Mouse (Mus musculus): Measurements from ENCODE around the gene Sub1. TPM values are rescaled to one million over a fixed set of nuclear protein-coding genes. Genes with fewer than 3 reads are reported as not detected.

Sub1 gene
- polyA plus RNA-seq, 1 experiment from 2014 or later = 873 TPM

GRCm38 (mm10) chr15:11994006-11994405, 2.8 kb downstream of the Sub1 start:
- Histone ChIP-seq H3K9ac (replicated peaks; ENCODE audit: low read length) (no peak overlapping the region), H3K4me1 (ENCODE audit: control insufficient read depth, insufficient read depth, low read length) (no peaks in the 10 kb centered on the region), H3K36me3 (replicated peaks; ENCODE audit: control insufficient read depth, insufficient read depth, low read depth, low read length) (no peaks in the 10 kb centered on the region), H3K27me3 (ENCODE audit: control insufficient read depth, insufficient read depth, low read length) (no peaks in the 10 kb centered on the region), H3K9me3 (replicated peaks; ENCODE audit: control insufficient read depth, low read length) (no peaks in the 10 kb centered on the region), H3K4me3 (ENCODE audit: low read depth, low read length) (peak overlapping the region; percentile 100), H3K4me2 (ENCODE audit: low read depth, low read length) (peak overlapping the region; percentile 77; the same call in 1 of the 2 replicates), H3K27ac (replicated peaks; ENCODE audit: low read depth, low read length) (no peak overlapping the region)
- WGBS = 81% methylated on average over 2 of the region's 2 CpGs
- no peak for ATAC-seq (replicated peaks; ENCODE audit: insufficient number of reproducible peaks, low FRiP score, low TSS enrichment, low read depth)
- no peak for DNase-seq (ENCODE audit: low spot score)

GRCm38 (mm10) chr15:11991552-11992113, 5.2 kb downstream of the Sub1 start:
- ATAC-seq (replicated peaks; ENCODE audit: insufficient number of reproducible peaks, low FRiP score, low TSS enrichment, low read depth) = no peak
- H3K9ac ChIP-seq (replicated peaks; ENCODE audit: low read length) = no peak overlapping the region
- H3K4me1 ChIP-seq (ENCODE audit: control insufficient read depth, insufficient read depth, low read length) = no peaks in the 10 kb centered on the region
- no peaks in the 10 kb centered on the region for H3K27me3 ChIP-seq (ENCODE audit: control insufficient read depth, insufficient read depth, low read length)
- H3K9me3 ChIP-seq (replicated peaks; ENCODE audit: control insufficient read depth, low read length) = no peaks in the 10 kb centered on the region
- DNase-seq (ENCODE audit: low spot score) = no peak
- H3K4me2 ChIP-seq (ENCODE audit: low read depth, low read length) = no peak overlapping the region
- no peak overlapping the region for H3K4me3 ChIP-seq (ENCODE audit: low read depth, low read length)
- peaks cover under 1% of the 10 kb centered on the region; the same call in 1 of the 2 replicates for H3K36me3 ChIP-seq (replicated peaks; ENCODE audit: control insufficient read depth, insufficient read depth, low read depth, low read length)
- WGBS = 81% methylated on average over 3 of the region's 3 CpGs
- H3K27ac ChIP-seq (replicated peaks; ENCODE audit: low read depth, low read length) = no peak overlapping the region

GRCm38 (mm10) chr15:11988580-11988979, 8.2 kb downstream of the Sub1 start:
- Histone ChIP-seq H3K4me3 (ENCODE audit: low read depth, low read length) (no peak overlapping the region), H3K36me3 (replicated peaks; ENCODE audit: control insufficient read depth, insufficient read depth, low read depth, low read length) (peaks cover 2% of the 10 kb centered on the region; the same call in 1 of the 2 replicates), H3K27me3 (ENCODE audit: control insufficient read depth, insufficient read depth, low read length) (no peaks in the 10 kb centered on the region), H3K9me3 (replicated peaks; ENCODE audit: control insufficient read depth, low read length) (no peaks in the 10 kb centered on the region), H3K4me2 (ENCODE audit: low read depth, low read length) (no peak overlapping the region), H3K9ac (replicated peaks; ENCODE audit: low read length) (no peak overlapping the region), H3K27ac (replicated peaks; ENCODE audit: low read depth, low read length) (no peak overlapping the region), H3K4me1 (ENCODE audit: control insufficient read depth, insufficient read depth, low read length) (no peaks in the 10 kb centered on the region)
- no peak for ATAC-seq (replicated peaks; ENCODE audit: insufficient number of reproducible peaks, low FRiP score, low TSS enrichment, low read depth)
- DNase-seq (ENCODE audit: low spot score) = no peak
- WGBS = 94% methylated on average over 4 of the region's 4 CpGs

- Histone ChIP-seq H3K4me1 (ENCODE audit: control insufficient read depth, insufficient read depth, low read length) (no peaks in the 10 kb centered on the region), H3K9ac (replicated peaks; ENCODE audit: low read length) (no peak overlapping the region), H3K4me3 (ENCODE audit: low read depth, low read length) (no peak overlapping the region), H3K27ac (replicated peaks; ENCODE audit: low read depth, low read length) (no peak overlapping the region), H3K36me3 (replicated peaks; ENCODE audit: control insufficient read depth, insufficient read depth, low read depth, low read length) (peaks cover 2% of the 10 kb centered on the region; the same call in 1 of the 2 replicates), H3K4me2 (ENCODE audit: low read depth, low read length) (no peak overlapping the region), H3K9me3 (replicated peaks; ENCODE audit: control insufficient read depth, low read length) (no peaks in the 10 kb centered on the region), H3K27me3 (ENCODE audit: control insufficient read depth, insufficient read depth, low read length) (no peaks in the 10 kb centered on the region)
- ATAC-seq (replicated peaks; ENCODE audit: insufficient number of reproducible peaks, low FRiP score, low TSS enrichment, low read depth) (no peak), DNase-seq (ENCODE audit: low spot score) (no peak)
- WGBS = 63% methylated on average over 2 of the region's 2 CpGs
These were observed 8.9 kb downstream of the Sub1 start for GRCm38 (mm10) chr15:11987892-11988291.

GRCm38 (mm10) chr15:11981985-11982384, 14.8 kb downstream of the Sub1 start:
- Histone ChIP-seq H3K27me3 (ENCODE audit: control insufficient read depth, insufficient read depth, low read length) (no peaks in the 10 kb centered on the region), H3K9ac (replicated peaks; ENCODE audit: low read length) (no peak overlapping the region), H3K27ac (replicated peaks; ENCODE audit: low read depth, low read length) (no peak overlapping the region), H3K9me3 (replicated peaks; ENCODE audit: control insufficient read depth, low read length) (no peaks in the 10 kb centered on the region), H3K4me2 (ENCODE audit: low read depth, low read length) (no peak overlapping the region), H3K36me3 (replicated peaks; ENCODE audit: control insufficient read depth, insufficient read depth, low read depth, low read length) (peaks cover 2% of the 10 kb centered on the region; the same call in 1 of the 2 replicates), H3K4me1 (ENCODE audit: control insufficient read depth, insufficient read depth, low read length) (no peaks in the 10 kb centered on the region), H3K4me3 (ENCODE audit: low read depth, low read length) (no peak overlapping the region)
- ATAC-seq (replicated peaks; ENCODE audit: insufficient number of reproducible peaks, low FRiP score, low TSS enrichment, low read depth) = no peak
- 87% methylated on average over 2 of the region's 2 CpGs for WGBS
- DNase-seq (ENCODE audit: low spot score) = no peak

- Histone ChIP-seq H3K4me3 (ENCODE audit: low read depth, low read length) (no peak overlapping the region), H3K27ac (replicated peaks; ENCODE audit: low read depth, low read length) (no peak overlapping the region), H3K27me3 (ENCODE audit: control insufficient read depth, insufficient read depth, low read length) (no peaks in the 10 kb centered on the region), H3K4me1 (ENCODE audit: control insufficient read depth, insufficient read depth, low read length) (no peaks in the 10 kb centered on the region), H3K4me2 (ENCODE audit: low read depth, low read length) (no peak overlapping the region), H3K9me3 (replicated peaks; ENCODE audit: control insufficient read depth, low read length) (no peaks in the 10 kb centered on the region), H3K36me3 (replicated peaks; ENCODE audit: control insufficient read depth, insufficient read depth, low read depth, low read length) (peaks cover under 1% of the 10 kb centered on the region; the same call in 1 of the 2 replicates), H3K9ac (replicated peaks; ENCODE audit: low read length) (no peak overlapping the region)
- no peak for ATAC-seq (replicated peaks; ENCODE audit: insufficient number of reproducible peaks, low FRiP score, low TSS enrichment, low read depth)
- DNase-seq (ENCODE audit: low spot score) = no peak
- 94% methylated on average over 8 of the region's 8 CpGs for WGBS
These were observed 15.3 kb downstream of the Sub1 start for GRCm38 (mm10) chr15:11981501-11981900.

GRCm38 (mm10) chr15:11978175-11978574, 18.6 kb downstream of the Sub1 start:
- Histone ChIP-seq H3K9ac (replicated peaks; ENCODE audit: low read length) (no peak overlapping the region), H3K4me1 (ENCODE audit: control insufficient read depth, insufficient read depth, low read length) (no peaks in the 10 kb centered on the region), H3K4me3 (ENCODE audit: low read depth, low read length) (no peak overlapping the region), H3K9me3 (replicated peaks; ENCODE audit: control insufficient read depth, low read length) (no peaks in the 10 kb centered on the region), H3K27ac (replicated peaks; ENCODE audit: low read depth, low read length) (no peak overlapping the region), H3K36me3 (replicated peaks; ENCODE audit: control insufficient read depth, insufficient read depth, low read depth, low read length) (no peaks in the 10 kb centered on the region; the same call in 1 of the 2 replicates), H3K27me3 (ENCODE audit: control insufficient read depth, insufficient read depth, low read length) (no peaks in the 10 kb centered on the region), H3K4me2 (ENCODE audit: low read depth, low read length) (no peak overlapping the region)
- no peak for DNase-seq (ENCODE audit: low spot score)
- no peak for ATAC-seq (replicated peaks; ENCODE audit: insufficient number of reproducible peaks, low FRiP score, low TSS enrichment, low read depth)
- 72% methylated on average over 2 of the region's 2 CpGs for WGBS

GRCm38 (mm10) chr15:11977071-11977470, 19.7 kb downstream of the Sub1 start:
- Histone ChIP-seq H3K9ac (replicated peaks; ENCODE audit: low read length) (no peak overlapping the region), H3K4me1 (ENCODE audit: control insufficient read depth, insufficient read depth, low read length) (no peaks in the 10 kb centered on the region), H3K27me3 (ENCODE audit: control insufficient read depth, insufficient read depth, low read length) (no peaks in the 10 kb centered on the region), H3K36me3 (replicated peaks; ENCODE audit: control insufficient read depth, insufficient read depth, low read depth, low read length) (no peaks in the 10 kb centered on the region; the same call in 1 of the 2 replicates), H3K9me3 (replicated peaks; ENCODE audit: control insufficient read depth, low read length) (no peaks in the 10 kb centered on the region), H3K4me2 (ENCODE audit: low read depth, low read length) (no peak overlapping the region), H3K27ac (replicated peaks; ENCODE audit: low read depth, low read length) (no peak overlapping the region), H3K4me3 (ENCODE audit: low read depth, low read length) (no peak overlapping the region)
- ATAC-seq (replicated peaks; ENCODE audit: insufficient number of reproducible peaks, low FRiP score, low TSS enrichment, low read depth) (no peak), DNase-seq (ENCODE audit: low spot score) (no peak)
- WGBS = 96% methylated on average over 1 of the region's 1 CpGs
